Mouse (Mus musculus): Measurements from ENCODE around the gene Zyg11a.
"Not testable (repeated sequence)": the region's sequence is repeated elsewhere in the genome, so short reads cannot be mapped to it uniquely, and the experiment has no call there.

Gene Zyg11a

GRCm38 (mm10) chr4:108217332-108218179, at the start of gene Zyg11a:
Gene Zyg11a (minus strand): TSS chr4:108218048.
- DNase-seq (ENCODE audit: low read depth in 1 of 2, low spot score in 2 of 2), result no peak

GRCm38 (mm10) chr4:108265774-108266173, 47.9 kb upstream of the Zyg11a start:
- no peak for DNase-seq (ENCODE audit: low read depth in 1 of 2, low spot score in 2 of 2)

GRCm38 (mm10) chr4:108253317-108253716, 35.5 kb upstream of the Zyg11a start:
- DNase-seq (ENCODE audit: low read depth in 1 of 2, low spot score in 2 of 2), result no peak

- no peak for DNase-seq (ENCODE audit: low read depth in 1 of 2, low spot score in 2 of 2)
These were observed 32.7 kb upstream of the Zyg11a start for GRCm38 (mm10) chr4:108250501-108250900.

GRCm38 (mm10) chr4:108249314-108249713, 31.5 kb upstream of the Zyg11a start:
- no peak for DNase-seq (ENCODE audit: low read depth in 1 of 2, low spot score in 2 of 2)

- no peak for DNase-seq (ENCODE audit: low read depth in 1 of 2, low spot score in 2 of 2)
These were observed 15.8 kb upstream of the Zyg11a start for GRCm38 (mm10) chr4:108233654-108234053.

GRCm38 (mm10) chr4:108225341-108225872, 7.6 kb upstream of the Zyg11a start:
- DNase-seq (ENCODE audit: low read depth in 1 of 2, low spot score in 2 of 2), result no peak

GRCm38 (mm10) chr4:108222507-108222906, 4.7 kb upstream of the Zyg11a start:
- DNase-seq (ENCODE audit: low read depth in 1 of 2, low spot score in 2 of 2), result no peak

- no peak for DNase-seq (ENCODE audit: low read depth in 1 of 2, low spot score in 2 of 2)
These were observed 1.2 kb upstream of the Zyg11a start for GRCm38 (mm10) chr4:108219019-108219418.

GRCm38 (mm10) chr4:108213023-108213422, 4.8 kb downstream of the Zyg11a start:
- DNase-seq (ENCODE audit: low read depth in 1 of 2, low spot score in 2 of 2), result no peak

- DNase-seq (ENCODE audit: low read depth in 1 of 2, low spot score in 2 of 2), result no peak
These were observed 13.2 kb downstream of the Zyg11a start for GRCm38 (mm10) chr4:108204629-108205028.

- DNase-seq (ENCODE audit: low read depth in 1 of 2, low spot score in 2 of 2), result no peak
These were observed 18.6 kb downstream of the Zyg11a start for GRCm38 (mm10) chr4:108199236-108199635.

GRCm38 (mm10) chr4:108196277-108196855, 21.5 kb downstream of the Zyg11a start:
- no peak for DNase-seq (ENCODE audit: low read depth in 1 of 2, low spot score in 2 of 2)

GRCm38 (mm10) chr4:108192821-108193323, 25.0 kb downstream of the Zyg11a start:
- no peak for DNase-seq (ENCODE audit: low read depth in 1 of 2, low spot score in 2 of 2)

GRCm38 (mm10) chr4:108182278-108182677, 35.6 kb downstream of the Zyg11a start:
- DNase-seq (ENCODE audit: low read depth in 1 of 2, low spot score in 2 of 2), result no peak

- DNase-seq (ENCODE audit: low read depth in 1 of 2, low spot score in 2 of 2), result no peak
These were observed 49.8 kb downstream of the Zyg11a start for GRCm38 (mm10) chr4:108168056-108168455.

GRCm38 (mm10) chr4:108166874-108167273, 51.0 kb downstream of the Zyg11a start:
- no peak for DNase-seq (ENCODE audit: low read depth in 1 of 2, low spot score in 2 of 2)

- DNase-seq (ENCODE audit: low read depth in 1 of 2, low spot score in 2 of 2), result no peak
These were observed 52.5 kb downstream of the Zyg11a start, which contains the start of gene Echdc2 for GRCm38 (mm10) chr4:108165152-108165895. Gene Echdc2 (plus strand): TSS chr4:108165437.

- no peak for DNase-seq (ENCODE audit: low read depth in 1 of 2, low spot score in 2 of 2)
These were observed 54.6 kb downstream of the Zyg11a start for GRCm38 (mm10) chr4:108163291-108163690.

- no peak for DNase-seq (ENCODE audit: low read depth in 1 of 2, low spot score in 2 of 2)
These were observed 55.9 kb downstream of the Zyg11a start for GRCm38 (mm10) chr4:108161936-108162335.

GRCm38 (mm10) chr4:108155141-108155540, 62.7 kb downstream of the Zyg11a start:
- DNase-seq (ENCODE audit: low read depth in 1 of 2, low spot score in 2 of 2), result not testable (repeated sequence)
